Mouse (Mus musculus) layer of hippocampus, adult 11-12 months (tissue): ENCODE results near the gene Pard3b.

Experiments used
- DNase-seq: peaks from one replicate; pipeline ENCODE4 v3.0.0; 2022; ENCODE audit warnings: low spot score

Gene Pard3b

DNA sequence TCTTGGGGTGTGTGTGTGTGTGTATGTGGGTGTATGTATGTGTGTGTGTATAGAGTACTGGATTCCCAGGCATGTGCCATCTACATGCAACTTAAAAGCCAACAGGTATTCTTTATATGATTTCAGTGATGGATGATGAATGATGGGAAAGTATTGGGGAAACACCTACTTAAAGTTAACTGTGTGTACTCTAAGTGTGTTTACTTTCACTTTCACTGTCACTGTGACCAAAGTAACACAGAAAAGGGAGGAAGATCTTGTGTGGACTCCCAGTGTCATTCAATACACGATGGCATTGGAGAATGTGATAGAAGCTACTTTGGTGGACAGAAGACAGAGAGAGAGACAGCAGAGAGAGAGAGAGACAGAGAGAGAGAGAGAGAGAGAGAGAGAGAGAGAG, 613.8 kb downstream of the Pard3b start:
- no peak for DNase-seq

DNA sequence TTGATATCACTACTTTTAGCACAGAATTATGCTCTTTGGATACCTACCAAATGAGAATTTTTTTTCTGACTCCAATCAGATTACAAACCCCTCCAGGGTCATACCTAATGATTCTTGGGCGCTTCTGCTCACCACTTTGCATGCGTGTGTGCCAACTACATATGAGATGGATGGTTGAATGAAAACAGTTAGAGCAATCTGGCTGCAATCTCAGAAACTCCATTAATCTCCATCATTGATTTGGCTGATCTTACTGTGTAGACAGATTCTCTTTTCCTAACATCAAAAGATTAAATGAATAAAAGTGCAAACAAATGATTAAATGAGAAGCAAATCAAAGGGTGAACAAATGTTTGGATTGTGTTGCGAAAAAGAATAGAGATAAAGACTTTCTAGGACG, 615.7 kb downstream of the Pard3b start:
- DNase-seq, result no peak

DNA sequence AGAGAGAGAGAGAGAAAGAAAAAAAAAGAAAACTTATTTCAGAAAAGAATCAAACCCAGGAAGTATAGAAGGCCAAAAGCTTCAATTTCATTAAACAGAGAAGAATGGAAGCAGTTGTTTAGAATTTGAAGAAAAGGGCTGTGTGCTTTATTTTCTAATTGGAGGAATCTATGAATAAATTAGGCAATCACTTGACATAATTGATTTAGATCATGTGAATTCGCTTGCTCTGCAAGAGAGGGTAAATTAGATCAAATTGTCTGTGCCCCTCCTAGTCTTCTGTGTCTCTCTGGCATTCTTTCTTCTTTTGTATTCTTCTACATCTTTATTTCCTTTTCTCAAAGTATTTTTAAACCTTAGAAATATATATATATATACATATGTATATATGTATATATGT, 616.3 kb downstream of the Pard3b start:
- no peak for DNase-seq

DNA sequence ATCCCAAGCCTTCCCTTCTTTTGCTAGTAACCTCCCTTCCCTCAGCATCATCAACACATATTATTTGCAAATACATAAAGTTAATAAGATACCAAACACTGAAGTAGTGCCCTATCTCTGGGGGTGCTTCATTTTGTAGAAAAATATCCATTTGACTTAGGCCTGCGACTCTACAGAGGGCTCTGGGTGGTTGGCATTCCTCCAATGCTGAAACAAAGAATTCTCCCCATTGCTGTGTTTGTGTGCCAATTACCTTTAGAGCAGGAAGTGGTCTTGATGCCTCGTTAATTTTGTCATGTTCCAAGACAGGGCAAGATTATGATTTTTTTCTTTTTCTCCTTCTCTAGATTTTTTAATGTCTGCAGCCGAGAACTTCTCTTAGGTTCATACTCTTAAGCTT, 637.8 kb downstream of the Pard3b start:
- DNase-seq, result no peak

DNA sequence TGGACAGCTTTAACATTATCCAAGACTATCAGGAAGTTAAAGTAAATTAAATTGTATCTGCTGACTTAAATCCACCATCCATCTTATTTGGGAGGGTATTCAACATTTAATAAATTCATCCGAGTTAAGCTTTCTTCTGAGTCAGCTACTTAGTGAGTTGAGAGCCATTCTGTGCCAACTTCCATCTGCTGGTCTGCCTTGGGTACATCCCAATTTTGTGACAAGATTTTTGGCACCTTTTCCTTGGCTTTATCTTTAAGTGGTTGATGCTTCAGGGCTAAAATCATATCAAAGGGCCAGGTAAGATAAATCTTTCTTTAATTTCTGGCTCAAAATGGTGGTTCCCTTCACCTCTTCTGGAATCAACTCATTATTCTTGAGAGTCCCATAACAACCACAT, 640.0 kb downstream of the Pard3b start:
- no peak for DNase-seq

DNA sequence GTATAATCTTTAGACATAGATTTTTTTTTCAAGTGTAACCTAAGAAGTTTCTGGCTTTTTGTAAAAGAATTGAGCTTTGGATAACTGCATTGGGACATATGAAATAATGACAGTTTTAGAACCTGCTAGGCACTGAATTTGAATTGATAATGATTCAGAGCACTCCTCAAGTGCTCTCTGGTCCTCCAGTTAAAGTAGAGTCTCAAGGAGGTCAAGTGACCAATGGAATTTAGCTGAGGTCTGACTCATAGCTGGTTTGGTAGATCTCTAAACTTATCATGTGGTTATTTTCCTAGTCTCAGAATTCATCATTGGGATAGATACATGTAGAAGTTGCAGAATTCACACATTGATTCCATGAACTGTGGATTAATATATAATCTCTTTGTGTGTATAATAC, 642.0 kb downstream of the Pard3b start:
- DNase-seq, result no peak

DNA sequence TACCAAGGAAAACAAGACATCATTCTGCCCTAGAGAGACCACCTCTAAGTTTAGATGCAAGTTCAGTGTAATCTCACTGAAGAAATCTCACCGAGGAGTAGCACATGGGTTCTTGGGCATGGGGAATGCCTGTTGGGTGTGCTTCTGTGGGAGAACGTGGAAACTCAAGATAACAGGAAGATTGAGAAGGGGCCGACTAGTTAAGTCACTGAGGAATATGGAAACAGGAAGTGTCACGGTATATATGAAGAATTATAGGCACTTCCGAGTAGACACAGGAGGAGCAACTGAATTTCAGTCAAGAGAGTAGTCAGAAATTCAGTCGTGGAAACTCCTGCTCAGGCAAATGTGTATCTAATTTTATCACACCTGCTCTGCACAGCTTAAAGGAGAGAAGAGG, 644.2 kb downstream of the Pard3b start:
- no peak for DNase-seq

DNA sequence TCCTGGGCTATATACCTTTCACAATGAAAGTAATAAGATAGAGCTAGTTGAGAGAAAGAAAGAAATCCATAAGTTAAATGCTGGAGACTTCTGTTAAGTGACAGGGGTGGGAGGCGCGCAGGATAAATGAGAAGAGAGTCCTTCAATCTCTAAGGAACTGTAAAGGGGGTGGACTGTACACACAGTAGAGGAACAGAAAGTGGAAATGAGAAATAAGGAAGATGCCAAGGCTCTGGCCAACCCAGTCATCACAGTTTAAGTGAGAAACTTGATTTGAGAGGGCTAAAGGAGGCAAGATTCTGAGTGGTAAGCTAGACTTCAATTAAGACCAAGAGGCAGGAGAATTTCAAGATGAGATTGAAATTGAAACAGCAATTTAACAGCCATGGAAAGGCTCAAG, 645.0 kb downstream of the Pard3b start:
- DNase-seq, result no peak

DNA sequence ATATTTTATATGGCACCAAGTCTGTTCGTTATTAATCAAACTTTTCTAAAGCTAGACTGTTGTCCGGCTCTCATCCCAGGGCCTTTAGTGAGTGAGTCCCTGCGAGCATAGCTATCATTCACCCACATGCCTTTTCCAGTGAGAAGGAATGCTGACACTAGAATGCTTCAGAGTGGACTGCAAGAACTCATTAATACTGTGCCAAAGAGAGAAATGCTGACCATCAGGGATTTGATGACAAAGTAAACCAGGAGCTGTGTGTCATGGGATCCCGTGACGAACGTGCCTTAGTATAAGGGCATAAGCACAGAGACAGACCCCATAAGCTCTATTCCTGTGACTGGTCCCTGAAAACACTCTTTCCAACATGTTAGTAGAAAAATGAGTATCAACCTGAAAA, 670.8 kb downstream of the Pard3b start:
- DNase-seq, result no peak

DNA sequence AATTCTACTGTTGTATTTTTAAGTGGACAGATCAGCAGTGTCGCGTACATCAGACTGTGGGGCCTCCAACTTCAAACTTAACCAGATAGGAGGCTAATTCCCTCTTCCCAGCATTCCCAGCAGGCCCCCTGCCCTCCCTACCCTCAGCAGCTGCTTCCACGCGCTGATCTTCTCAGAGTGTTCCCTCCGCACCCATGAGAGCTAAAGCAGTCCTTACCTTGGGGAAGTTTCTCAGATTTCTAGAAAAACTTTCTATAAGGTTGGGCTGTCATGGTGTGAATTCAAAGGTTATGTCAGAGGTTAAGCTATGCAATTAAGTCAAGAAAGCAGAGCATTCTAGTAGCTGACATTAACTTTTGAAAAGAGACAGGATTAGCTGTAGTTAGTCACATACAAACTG, 686.6 kb downstream of the Pard3b start:
- DNase-seq, result no peak

DNA sequence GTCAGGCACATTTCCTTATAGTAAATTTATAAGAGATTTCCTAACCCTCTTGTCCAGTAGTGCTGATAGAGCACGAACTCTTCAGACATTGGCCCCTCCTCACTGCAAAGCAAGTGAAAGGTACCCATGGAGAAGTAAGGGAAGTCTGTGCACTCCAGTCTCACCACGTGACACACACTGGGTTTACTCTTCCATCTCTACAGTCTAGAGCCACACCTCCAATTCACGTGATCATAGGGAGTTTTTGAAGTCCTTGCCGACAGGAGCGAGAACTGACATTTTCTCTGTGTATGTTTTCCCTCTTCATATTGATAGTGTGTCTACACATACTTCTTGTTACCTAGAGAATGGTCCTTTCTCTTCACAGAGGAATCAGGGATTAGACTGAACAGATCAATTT, 689.1 kb downstream of the Pard3b start:
- no peak for DNase-seq

DNA sequence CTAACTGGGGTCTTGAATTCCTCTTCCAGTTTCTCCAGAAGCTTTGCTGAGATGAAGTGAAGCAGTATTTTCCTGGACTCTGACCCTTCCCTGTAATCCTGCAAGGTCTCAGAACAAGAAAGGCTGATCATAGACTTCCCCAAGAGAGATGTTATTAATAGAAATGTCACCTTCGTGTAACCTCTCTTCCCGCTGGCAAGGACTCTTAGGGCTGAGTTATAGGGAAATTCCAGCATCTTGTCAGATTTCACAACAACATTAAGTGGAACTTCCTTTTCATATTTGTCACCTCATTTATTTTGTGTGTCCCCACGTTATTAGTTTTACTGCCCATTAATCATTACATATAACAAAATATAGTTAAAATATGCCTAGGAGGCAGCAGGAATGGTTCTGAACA, 690.2 kb downstream of the Pard3b start:
- DNase-seq, result no peak

DNA sequence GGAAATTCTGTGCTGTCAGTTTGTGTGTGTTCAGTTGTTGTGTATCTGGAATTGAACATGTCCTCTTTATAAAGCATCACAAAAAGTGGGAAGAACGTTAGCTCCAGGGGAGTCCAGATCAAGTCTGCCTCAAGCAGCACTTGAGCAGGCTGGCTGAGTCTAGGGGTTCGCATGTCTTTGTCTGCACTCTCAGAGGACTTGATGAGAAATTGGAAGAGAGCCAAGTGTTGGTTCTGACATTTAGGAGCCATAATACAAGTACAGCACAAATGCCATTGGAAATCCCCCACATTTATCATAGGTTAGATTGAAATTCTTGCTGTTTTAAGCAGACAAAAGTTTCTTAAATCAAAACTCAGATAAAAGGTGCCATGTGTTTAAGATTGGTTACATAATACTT, 694.4 kb downstream of the Pard3b start:
- no peak for DNase-seq

DNA sequence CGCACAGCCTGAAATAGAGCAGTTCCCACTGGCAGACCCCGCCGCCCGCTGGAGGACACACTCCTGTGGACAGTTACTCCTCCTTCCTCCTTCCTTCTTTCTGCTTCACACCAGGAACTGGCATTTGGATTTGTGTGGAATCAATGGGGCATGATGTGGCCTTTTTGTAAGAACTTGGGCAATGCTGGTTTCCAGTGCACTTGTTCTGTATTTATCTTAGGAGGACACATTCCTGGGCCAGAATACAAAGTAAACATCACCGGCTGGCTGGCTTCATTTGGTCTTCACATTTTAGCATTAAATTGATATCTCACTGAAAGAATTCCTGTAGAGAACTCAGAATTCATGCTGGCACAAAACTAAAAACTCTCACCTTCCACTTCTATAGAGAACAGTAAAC, 695.6 kb downstream of the Pard3b start:
- no peak for DNase-seq

DNA sequence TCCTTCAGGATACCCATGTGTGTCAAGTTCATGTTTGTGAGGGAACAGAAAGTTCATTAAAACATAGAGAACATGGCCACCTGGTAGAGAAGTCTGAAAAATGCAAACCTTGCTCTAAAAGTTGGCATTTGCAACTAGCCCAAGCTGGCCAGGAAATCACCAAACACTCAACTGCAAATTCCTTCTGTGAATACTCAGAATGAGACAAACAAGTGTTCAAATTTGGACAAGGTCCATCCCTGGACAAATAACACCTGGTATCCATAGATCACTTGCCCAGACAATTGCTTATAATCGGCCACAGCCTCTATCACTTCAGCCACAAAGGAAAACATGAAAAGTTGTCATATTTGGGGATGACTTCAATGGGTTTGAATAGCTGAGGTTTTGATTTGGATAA, 701.6 kb downstream of the Pard3b start:
- no peak for DNase-seq

DNA sequence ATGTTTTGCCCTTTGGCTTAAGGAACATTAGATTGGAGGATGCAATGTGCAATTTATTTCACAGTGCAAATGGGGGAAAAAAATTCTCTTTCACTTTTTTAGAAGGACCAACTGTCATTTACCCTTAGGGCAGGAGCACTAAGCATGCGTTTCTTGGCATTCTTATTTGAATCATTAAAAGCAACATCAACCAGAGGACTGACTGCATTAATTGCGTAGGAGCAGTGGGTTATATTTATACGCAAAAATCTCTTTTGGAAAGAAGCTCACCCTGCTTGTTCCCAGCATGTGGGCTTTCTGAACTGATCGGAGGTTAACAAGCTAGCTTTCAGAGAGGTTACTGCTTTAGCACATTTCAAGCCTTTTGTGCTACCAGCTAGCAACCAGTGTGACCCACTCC, 705.7 kb downstream of the Pard3b start:
- no peak for DNase-seq

DNA sequence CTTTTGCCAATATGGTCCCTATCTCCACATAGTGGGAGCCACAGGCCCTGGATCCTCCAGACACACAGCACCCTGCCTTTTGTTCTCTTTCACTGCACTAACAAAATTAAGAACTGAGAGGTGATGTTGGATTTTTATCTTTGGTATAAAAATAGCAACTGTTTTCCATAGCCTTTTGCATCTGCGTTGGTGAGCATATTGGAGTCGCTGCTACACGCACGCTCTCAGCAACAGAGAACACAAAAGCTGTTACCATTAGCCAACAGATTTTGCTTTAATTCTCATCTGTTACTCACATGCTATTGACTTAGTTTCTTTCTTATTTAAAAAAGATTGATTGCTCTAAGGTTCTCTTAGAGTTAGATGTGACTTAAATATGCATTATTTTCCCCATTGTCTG, 709.7 kb downstream of the Pard3b start:
- peak; percentile 25 for DNase-seq

DNA sequence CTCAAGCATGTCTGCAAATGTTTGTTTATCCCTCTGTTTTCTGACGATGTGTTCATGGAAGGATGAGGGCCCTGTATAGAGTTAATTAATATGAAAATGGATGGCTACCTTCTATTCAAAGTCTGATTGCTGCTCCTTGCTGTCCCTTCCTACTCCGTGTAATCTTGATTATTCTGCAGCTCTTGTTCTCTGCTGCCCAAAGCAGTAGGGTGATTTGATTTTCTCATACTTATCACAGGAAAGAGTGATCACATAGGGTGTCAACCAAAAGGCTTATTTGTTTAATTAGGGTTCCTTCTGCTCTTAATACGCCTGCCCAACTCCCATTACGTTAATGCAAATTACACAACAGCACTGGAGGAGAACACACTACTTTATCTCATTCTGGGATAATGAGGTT, 716.9 kb downstream of the Pard3b start:
- no peak for DNase-seq

DNA sequence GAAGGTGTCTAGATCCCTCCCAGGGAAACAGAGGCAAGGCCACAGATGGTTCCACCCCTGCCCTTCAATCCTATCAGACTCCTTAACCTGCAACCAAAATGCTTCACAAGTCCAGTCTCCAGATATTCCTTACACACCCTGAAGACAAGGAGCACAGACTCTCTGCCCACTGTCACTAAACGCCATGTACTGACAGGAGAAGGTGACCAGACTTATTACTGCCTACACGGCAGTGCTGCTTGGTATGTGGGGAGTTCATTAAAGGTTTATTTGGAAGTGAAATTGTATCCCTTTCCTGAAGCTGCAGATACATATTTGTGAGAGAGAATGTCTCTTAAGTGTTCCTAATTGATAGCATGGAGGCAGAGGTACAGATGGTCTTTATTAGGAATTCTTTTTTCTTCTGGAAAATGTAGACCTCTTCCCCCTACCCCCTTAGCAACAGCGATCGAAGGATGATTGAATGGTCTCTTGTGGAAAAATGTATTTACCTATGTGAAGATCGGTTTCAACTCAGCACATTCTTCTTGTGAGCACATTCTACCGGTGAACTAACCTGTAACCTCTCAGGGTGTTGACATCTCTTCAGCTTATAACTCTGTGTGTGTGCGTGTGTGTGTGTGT, 735.9 kb downstream of the Pard3b start:
- no peak for DNase-seq

DNA sequence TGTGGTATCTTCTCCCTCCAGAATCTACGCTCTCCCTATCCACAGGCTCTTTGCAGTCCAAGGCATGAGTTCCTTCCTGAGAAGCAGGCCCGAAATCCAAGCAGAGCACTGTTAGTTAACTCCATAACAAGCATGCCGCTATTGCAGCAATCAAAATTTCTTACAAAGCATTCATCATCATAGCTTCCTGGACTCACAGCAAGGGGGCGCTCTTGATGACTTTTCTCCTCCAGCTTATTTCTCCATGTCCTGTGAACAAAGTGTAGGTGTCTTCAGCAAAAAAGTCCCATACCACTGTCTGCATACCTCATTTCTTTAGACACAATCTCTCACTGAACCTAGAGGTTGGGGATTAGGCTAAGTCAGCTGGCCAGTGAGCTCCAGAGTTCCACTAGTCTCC, 739.7 kb downstream of the Pard3b start:
- DNase-seq, result no peak

DNA sequence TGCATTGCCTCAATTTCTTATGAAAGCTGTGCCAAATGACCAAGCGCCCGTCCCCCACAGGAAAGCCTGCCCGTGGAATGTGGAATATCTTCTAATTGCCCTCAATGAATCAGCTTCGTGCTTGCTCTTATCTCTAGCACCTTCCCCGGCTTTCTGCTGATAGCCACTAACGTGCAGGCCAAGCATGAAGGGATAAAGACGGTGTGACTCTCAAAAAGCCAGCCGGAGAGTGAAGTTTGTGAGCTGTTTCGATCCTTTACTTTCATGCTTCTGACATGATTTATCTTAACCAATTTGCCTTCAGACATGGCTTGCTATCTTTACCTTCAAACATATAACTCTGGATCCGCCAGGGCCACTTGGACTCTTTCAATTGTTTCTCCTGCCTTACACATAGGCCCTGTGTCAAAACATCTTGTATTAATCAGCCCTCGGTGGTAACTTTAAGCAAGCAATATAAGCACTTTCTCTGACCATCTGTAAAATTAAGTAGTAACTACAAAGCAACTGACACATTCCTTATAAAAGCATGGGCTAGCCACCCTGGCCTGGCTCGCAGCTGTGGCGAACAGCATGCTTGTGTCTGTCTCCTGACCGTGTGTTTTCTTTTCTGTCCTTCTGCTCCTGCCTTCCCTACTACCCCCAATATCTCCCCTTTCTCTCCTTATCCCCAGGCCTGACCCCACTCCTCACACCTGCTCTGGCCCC, 744.3 kb downstream of the Pard3b start:
- DNase-seq, result no peak

DNA sequence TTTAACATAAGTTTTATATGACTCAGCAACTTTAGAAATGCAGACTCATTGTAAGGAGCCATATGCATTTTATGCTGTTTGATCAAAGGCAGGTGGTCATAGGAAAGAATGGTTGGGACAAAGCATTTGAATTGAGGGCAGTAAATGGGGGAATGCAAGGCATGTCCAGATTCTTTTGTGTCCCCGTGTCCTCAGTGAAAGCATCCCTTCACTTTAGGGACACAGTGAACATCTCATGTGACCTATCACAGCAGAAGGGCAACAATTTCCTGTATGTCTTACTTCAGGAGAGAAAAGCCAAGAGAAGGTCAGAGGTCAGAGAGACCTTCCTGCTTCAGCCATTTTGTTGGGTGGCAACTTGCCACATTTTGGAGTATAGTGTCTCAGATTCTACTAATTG, 745.6 kb downstream of the Pard3b start:
- no peak for DNase-seq

DNA sequence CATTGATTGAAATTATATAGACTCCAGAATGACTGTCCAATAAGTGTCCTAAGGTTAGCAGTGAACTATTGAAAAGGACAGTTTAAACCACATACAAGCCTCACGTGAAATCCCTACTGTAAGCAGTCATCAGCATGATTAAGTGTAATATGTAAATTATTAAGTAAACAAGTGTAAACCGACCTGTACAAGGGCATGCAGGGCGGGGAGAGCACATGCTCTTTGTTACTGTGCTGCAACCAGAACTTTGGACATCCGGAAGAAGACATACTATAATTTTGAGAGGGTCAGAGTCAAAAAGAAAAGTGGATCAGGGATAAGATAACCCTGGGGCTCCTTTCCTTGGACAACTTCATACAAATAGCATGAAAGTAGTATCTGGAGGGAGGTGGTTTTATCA, 749.4 kb downstream of the Pard3b start:
- DNase-seq, result no peak

DNA sequence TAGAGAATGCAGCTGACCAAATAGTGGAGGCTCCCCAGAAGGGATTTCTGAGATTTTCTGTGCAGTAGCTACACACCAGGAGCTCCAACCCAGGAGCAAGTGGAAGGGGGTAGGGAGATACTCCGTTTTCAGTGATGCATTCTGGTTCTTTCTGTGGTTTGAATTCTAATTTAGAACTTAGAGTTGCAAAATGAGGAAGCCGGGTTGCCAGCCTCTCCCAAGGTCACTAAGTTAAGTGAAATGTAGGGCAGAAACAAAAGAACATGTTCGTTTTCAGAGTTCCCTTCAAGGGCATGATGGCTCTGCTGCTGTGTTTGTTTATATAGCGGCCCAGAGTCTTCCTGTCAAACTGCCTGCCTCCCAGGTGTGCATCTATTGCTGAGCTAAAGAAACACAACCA, 754.2 kb downstream of the Pard3b start:
- DNase-seq, result no peak
